Mouse (Mus musculus): ENCODE measurements around the gene Btbd35f6.
"Not testable (repeated sequence)": the region's sequence is repeated elsewhere in the genome, so short reads cannot be mapped to it uniquely, and the experiment has no call there.

Btbd35f6 gene

DNA sequence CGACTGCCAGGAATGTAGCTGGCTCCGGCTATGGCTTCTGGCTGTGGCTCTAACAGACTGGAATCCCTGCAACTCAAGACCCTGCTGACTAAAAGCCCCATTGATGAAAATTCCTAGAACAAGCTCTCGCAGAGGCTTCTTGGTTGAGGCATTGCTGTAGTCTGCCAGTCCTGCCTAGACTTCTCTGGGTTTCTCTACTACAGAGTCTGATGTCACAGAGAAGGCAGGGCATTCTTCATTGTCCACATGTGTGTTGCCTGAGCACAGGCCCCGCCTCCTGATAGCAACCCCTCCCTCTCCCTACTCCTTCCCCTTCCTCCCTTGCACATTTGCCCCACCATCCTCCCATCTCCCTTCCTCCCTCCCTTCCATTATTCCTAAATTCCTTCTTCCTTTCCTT is at the start of gene Btbd35f6:
TSS of gene Btbd35f6 (minus strand) at position 101 of the 400 bp plus-strand sequence.
- in situ Hi-C loops (cut with MboI; ENCODE audit: low sequenced_read_pairs) = not testable (repeated sequence)

- in situ Hi-C loops (cut with MboI; ENCODE audit: low sequenced_read_pairs) = not testable (repeated sequence)
Measured at GRCm38 (mm10) chrX:33986716-33987115, 30.4 kb upstream of the Btbd35f6 start, which contains the start of gene Gm21870. Gene Gm21870 (minus strand): TSS chrX:33986816.

DNA sequence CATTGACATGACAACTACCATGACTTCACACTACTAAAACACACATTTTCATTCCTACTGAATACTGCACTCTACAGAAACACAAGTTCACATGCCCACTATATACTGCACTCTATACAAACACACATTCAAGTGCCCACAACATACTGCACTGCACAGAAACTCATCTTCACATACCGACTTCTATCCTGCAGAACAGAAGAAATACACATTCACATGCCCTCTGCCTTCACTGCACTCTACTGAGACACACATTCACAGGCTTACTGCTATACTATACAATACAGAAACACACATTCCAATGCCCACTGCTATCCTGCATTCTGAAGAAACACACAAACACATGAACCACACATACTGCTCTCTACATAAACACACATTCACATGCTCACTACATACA is 26.1 kb downstream of the Btbd35f6 start:
- in situ Hi-C loops (cut with MboI; ENCODE audit: low sequenced_read_pairs) = not testable (repeated sequence)

GRCm38 (mm10) chrX:33928225-33928624 is 28.1 kb downstream of the Btbd35f6 start:
- in situ Hi-C loops (cut with MboI; ENCODE audit: low sequenced_read_pairs) = not testable (repeated sequence)

DNA sequence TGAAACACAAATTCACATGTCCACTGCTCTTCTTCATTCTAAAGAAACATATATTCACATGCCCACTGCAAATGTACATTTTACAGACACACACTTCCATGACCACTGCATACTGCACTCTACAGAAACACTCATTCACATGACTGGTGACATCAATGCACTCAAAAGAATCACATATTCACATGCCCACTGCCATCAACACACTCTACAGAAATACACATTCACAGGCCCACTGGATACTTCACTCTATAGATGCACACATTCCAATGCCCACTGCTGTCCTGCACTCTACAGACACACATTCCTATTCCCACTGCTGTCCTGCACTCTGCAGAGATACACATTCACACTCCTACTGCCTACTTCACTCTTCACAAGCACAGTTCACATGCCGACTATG is 30.0 kb downstream of the Btbd35f6 start:
- in situ Hi-C loops (cut with MboI; ENCODE audit: low sequenced_read_pairs) = not testable (repeated sequence)

DNA sequence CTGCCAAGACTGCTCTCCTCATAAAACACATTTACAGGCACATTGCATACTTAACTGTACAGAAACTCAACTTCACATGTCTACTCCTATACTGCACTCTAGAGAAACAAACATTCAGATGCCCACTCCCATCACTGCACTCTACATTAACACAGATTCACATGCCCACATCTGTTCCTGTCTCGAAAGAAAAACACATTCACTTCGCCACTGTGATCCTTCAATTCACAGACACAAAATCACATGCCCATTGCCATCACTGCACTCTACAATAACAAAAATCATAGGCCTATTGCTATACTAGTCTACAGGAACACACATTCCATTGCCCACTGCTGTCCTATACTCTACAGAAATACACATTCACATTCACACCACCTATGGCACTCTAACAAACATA is 30.9 kb downstream of the Btbd35f6 start:
- in situ Hi-C loops (cut with MboI; ENCODE audit: low sequenced_read_pairs) = not testable (repeated sequence)
